Mouse (Mus musculus): ENCODE measurements around the gene 1110008L16Rik. TPM values are rescaled to one million over a fixed set of nuclear protein-coding genes. Genes with fewer than 3 reads are reported as not detected.

Gene 1110008L16Rik
- polyA plus RNA-seq, 1 experiment from 2014 or later: 8.0 TPM

DNA sequence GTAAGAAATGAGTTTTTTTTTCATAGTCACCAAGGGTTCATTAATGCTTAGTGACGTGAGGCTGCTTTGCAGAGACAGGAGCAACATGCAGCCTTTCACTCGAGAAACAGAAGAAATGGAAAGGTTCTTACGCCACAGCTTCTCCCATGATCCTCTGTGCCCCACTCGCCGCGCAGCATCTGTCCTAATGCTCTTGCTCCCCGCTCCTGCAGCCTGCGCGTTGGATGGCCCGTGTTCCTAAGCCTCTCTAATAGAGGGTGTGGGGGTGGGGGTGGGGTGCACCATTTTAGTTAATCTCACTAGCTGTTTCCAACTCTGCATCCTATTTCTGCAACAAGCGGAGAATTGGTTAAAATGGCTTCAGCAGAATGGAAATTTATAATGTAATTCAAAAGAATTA lies 44.6 kb downstream of the 1110008L16Rik start:
- Histone ChIP-seq H3K9ac (no peak overlapping the region), H3K27ac (peak overlapping the region; percentile 61; the same call in 1 of the 2 replicates), H3K27me3 (no peaks in the 10 kb centered on the region), H3K4me3 (no peak overlapping the region), H3K4me1 (replicated peaks) (0 out of 2 replicates have a peak, but pooled peaks cover 2% of the 10 kb centered on the region), H3K36me3 (no peaks in the 10 kb centered on the region), H3K4me2 (no peak overlapping the region), H3K9me3 (replicated peaks) (no peaks in the 10 kb centered on the region)
- ATAC-seq (replicated peaks; ENCODE audit: insufficient number of reproducible peaks, insufficient read depth, low FRiP score, low read depth): no peak
- WGBS: 75% methylated on average over 11 of the region's 11 CpGs

DNA sequence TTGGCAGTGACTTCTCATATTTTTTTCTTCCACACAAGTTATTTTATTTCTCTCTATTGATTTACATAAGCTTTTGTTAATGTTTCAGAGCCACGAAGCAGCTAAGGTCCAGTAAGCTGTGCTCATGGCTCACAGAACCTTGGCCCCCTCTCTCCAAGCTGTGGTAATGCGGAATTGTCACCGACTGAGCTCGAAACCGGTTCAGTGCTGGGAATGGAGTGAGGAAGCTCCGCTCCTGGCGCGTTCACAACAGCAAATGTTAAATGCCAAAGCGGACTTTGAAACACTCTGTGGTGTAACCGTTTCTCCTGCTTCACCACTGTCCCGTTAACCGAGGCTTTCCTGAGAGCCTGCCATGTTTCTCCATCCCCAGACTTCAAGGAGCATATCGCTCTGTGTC lies 45.2 kb downstream of the 1110008L16Rik start:
- H3K9me3 ChIP-seq (replicated peaks): no peaks in the 10 kb centered on the region
- no peaks in the 10 kb centered on the region for H3K36me3 ChIP-seq
- H3K9ac ChIP-seq: no peak overlapping the region
- 72% methylated on average over 13 of the region's 13 CpGs for WGBS
- H3K4me1 ChIP-seq (replicated peaks): 0 out of 2 replicates have a peak, but pooled peaks cover 2% of the 10 kb centered on the region
- H3K27ac ChIP-seq: peak overlapping the region; percentile 61
- no peak overlapping the region for H3K4me2 ChIP-seq
- no peak overlapping the region for H3K4me3 ChIP-seq
- H3K27me3 ChIP-seq: no peaks in the 10 kb centered on the region
- ATAC-seq (replicated peaks; ENCODE audit: insufficient number of reproducible peaks, insufficient read depth, low FRiP score, low read depth): no peak

DNA sequence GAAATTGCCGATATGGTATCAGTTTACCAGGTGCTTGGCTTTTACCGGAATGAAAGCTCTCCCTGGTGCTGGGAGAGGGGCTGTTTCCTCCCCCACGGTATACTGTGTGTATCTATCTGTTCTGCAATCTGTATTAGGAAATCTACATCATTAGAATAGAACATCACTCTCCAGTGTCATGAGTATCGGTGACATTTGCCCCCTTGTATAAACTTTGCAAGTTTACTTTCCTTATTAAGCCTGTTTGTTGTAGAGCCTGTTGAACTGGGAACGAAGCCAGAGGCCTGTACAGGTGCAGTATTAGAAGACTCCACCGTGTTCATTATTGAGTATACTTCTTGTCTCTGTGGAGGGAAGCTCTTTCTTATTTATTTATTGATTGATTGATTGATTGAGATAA lies 54.0 kb downstream of the 1110008L16Rik start:
- H3K4me3 ChIP-seq: no peak overlapping the region
- H3K27ac ChIP-seq: peak overlapping the region; percentile 18; the same call in 1 of the 2 replicates
- no peaks in the 10 kb centered on the region for H3K9me3 ChIP-seq (replicated peaks)
- H3K4me1 ChIP-seq (replicated peaks): no peaks in the 10 kb centered on the region
- ATAC-seq (replicated peaks; ENCODE audit: insufficient number of reproducible peaks, insufficient read depth, low FRiP score, low read depth): no peak
- H3K27me3 ChIP-seq: no peaks in the 10 kb centered on the region
- H3K4me2 ChIP-seq: no peak overlapping the region
- H3K36me3 ChIP-seq: no peaks in the 10 kb centered on the region
- H3K9ac ChIP-seq: no peak overlapping the region
- WGBS: 67% methylated on average over 6 of the region's 6 CpGs

DNA sequence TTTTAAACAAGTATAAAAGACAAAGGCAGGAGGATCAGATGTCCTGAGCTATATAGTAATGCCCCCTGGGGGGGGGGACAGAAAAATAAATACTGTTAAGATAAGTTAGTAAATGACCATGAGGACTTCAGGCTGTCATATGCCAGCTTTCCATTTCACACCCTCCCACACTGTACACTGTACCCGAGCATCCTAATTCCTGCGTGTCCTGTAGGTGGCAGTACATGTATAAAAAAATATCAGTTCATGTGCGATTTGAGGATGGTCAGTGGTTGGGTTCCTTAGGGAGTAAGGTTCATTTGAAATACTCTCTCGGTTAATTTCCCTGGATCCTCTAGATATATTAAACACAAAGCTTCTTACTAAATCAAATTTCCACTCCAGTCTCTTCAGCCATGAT lies 55.5 kb downstream of the 1110008L16Rik start:
- peak; percentile 64; the same call in 1 of the 2 replicates for ATAC-seq (replicated peaks; ENCODE audit: insufficient number of reproducible peaks, insufficient read depth, low FRiP score, low read depth)
- Histone ChIP-seq H3K4me1 (replicated peaks) (no peaks in the 10 kb centered on the region), H3K9ac (no peak overlapping the region), H3K27me3 (no peaks in the 10 kb centered on the region), H3K9me3 (replicated peaks) (no peaks in the 10 kb centered on the region), H3K4me3 (no peak overlapping the region), H3K4me2 (no peak overlapping the region), H3K36me3 (no peaks in the 10 kb centered on the region), H3K27ac (no peak overlapping the region)
- WGBS: 47% methylated on average over 4 of the region's 4 CpGs

DNA sequence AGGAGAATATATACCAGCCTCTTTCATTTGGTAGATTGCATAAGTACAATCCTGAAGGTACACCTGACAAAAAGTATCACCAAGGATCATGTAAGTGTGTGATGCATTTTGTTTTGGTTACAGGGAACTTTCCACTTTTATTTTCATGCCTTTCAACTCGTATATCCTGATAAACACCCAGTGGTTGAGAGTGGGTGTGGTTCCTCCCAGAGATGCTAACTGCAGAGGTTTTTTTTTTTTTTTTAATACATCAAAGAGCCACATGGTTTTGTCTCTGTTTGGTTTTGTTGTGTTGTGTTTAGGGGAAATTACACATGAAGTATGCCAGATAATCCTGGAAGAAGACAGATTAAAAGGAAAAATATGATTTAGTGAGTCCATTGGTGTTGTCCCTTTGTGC lies 57.9 kb downstream of the 1110008L16Rik start:
- Histone ChIP-seq H3K9me3 (replicated peaks) (no peaks in the 10 kb centered on the region), H3K27me3 (no peaks in the 10 kb centered on the region), H3K4me1 (replicated peaks) (no peaks in the 10 kb centered on the region), H3K36me3 (no peaks in the 10 kb centered on the region), H3K27ac (no peak overlapping the region), H3K4me2 (no peak overlapping the region), H3K9ac (no peak overlapping the region), H3K4me3 (no peak overlapping the region)
- WGBS: 46% methylated on average over 1 of the region's 1 CpGs
- ATAC-seq (replicated peaks; ENCODE audit: insufficient number of reproducible peaks, insufficient read depth, low FRiP score, low read depth): no peak

DNA sequence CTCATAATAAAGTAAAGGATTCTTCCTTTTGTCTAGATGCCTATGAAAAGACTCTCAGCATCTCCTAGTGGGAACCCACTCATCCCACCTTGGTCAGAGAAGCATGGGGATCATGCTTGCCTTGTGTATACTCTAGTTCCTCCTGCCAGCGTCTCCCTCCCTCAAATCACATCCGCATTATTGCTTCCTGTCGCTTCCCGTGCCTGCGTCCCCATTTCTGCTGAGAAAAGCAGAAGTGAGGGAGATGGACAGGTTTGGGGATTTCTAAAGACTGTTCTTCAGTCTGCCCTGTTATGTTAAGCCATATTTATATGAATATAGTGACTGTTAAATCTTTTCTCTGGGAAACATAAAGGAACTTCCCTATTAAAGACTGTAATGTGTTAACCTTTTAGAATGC lies 61.6 kb downstream of the 1110008L16Rik start:
- H3K9ac ChIP-seq: no peak overlapping the region
- no peaks in the 10 kb centered on the region for H3K4me1 ChIP-seq (replicated peaks)
- ATAC-seq (replicated peaks; ENCODE audit: insufficient number of reproducible peaks, insufficient read depth, low FRiP score, low read depth): no peak
- no peak overlapping the region for H3K27ac ChIP-seq
- no peak overlapping the region for H3K4me3 ChIP-seq
- no peaks in the 10 kb centered on the region for H3K27me3 ChIP-seq
- 62% methylated on average over 5 of the region's 5 CpGs for WGBS
- H3K36me3 ChIP-seq: no peaks in the 10 kb centered on the region
- H3K4me2 ChIP-seq: no peak overlapping the region
- no peaks in the 10 kb centered on the region for H3K9me3 ChIP-seq (replicated peaks)

DNA sequence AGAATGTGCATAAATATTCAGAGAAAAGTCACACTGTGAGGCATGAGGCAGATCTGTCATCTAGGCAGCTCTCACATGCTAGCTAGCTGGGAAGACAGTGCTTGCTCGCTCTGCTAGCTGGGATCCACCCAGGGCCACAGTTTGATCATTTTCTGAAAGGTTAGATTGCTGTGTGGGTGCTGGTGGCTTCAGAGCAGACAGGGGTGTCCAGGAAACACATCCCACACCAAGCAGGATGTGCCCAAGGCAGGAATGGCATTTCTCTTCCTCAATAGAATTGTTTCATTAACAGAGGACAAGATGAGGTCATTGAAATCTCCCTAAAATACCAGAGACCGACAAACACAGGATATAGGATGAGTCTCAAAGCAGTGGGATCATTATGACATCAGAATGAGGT lies 65.7 kb downstream of the 1110008L16Rik start:
- Histone ChIP-seq H3K4me1 (replicated peaks) (no peaks in the 10 kb centered on the region), H3K27ac (no peak overlapping the region), H3K36me3 (no peaks in the 10 kb centered on the region), H3K4me3 (no peak overlapping the region), H3K27me3 (no peaks in the 10 kb centered on the region), H3K4me2 (no peak overlapping the region), H3K9me3 (replicated peaks) (no peaks in the 10 kb centered on the region), H3K9ac (no peak overlapping the region)
- WGBS: 58% methylated on average over 2 of the region's 2 CpGs
- ATAC-seq (replicated peaks; ENCODE audit: insufficient number of reproducible peaks, insufficient read depth, low FRiP score, low read depth): no peak

DNA sequence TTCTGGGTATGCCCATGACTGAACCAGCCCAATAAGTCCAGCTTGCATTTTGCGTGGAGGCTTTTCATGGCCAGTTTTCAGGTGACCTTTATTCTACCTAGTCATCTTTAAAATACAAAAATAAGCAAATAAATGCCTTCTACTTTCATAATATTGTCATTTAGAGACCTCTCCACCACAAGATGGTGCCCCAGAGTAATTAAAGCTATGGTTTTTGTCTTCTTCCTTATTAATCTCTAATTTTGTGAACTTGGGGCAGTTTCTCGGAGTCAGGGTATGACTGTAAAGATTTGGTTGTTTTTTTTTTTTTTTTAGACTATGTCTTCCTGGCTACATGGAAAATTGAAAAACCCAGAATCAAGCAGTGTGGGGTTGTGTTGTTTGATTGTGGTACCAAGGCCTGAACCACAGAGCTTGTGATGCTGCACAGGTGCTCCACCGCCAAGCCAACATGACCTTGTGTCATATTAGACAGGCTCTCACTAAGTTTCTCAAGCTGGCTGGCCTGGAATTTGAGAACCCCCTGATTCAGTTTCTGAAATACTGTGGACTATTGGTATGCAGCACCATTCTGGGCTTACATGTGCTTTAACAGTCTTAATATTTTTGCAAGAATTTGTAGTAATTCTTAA lies 73.2 kb downstream of the 1110008L16Rik start:
- 76% methylated on average over 3 of the region's 3 CpGs for WGBS
- Histone ChIP-seq H3K27me3 (no peaks in the 10 kb centered on the region), H3K4me3 (no peak overlapping the region), H3K36me3 (no peaks in the 10 kb centered on the region), H3K27ac (no peak overlapping the region), H3K9me3 (replicated peaks) (no peaks in the 10 kb centered on the region), H3K4me1 (replicated peaks) (no peaks in the 10 kb centered on the region), H3K9ac (no peak overlapping the region), H3K4me2 (no peak overlapping the region)
- no peak for ATAC-seq (replicated peaks; ENCODE audit: insufficient number of reproducible peaks, insufficient read depth, low FRiP score, low read depth)

DNA sequence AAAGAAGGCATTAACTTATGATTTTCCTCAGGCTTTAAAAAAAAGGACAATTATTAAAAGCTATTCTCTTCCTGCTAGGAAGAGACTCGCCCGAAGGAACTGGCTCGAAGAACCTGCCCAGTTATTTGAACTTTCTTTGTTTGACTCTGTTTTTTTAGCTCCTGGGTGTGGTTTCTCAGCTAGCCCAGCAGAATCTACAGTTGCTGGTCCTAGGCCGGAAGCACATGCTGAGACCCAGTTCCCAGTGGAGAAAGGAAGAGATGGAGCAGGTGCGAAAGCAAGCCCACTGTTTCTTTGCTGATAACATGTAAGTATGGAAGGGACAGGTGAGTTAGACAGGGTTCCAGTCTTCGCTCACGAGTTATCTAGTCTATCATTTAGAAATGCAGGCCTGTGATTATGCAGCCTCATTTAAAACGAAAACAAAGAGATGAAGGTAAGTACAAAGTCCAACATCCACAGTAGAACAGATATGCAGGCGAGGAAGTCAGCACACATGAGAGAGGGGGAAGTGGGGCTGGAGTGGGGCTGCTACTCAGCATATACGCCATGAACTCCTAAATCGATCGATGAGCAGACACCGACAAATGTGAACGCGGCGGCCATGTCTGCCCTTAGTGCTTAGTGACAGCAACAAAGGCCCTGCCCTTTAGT lies 77.7 kb downstream of the 1110008L16Rik start:
- Histone ChIP-seq H3K36me3 (no peaks in the 10 kb centered on the region), H3K9me3 (replicated peaks) (no peaks in the 10 kb centered on the region), H3K4me3 (no peak overlapping the region), H3K4me1 (replicated peaks) (no peaks in the 10 kb centered on the region), H3K9ac (no peak overlapping the region), H3K4me2 (no peak overlapping the region), H3K27me3 (no peaks in the 10 kb centered on the region), H3K27ac (no peak overlapping the region)
- no peak for ATAC-seq (replicated peaks; ENCODE audit: insufficient number of reproducible peaks, insufficient read depth, low FRiP score, low read depth)
- 88% methylated on average over 16 of the region's 16 CpGs for WGBS

DNA sequence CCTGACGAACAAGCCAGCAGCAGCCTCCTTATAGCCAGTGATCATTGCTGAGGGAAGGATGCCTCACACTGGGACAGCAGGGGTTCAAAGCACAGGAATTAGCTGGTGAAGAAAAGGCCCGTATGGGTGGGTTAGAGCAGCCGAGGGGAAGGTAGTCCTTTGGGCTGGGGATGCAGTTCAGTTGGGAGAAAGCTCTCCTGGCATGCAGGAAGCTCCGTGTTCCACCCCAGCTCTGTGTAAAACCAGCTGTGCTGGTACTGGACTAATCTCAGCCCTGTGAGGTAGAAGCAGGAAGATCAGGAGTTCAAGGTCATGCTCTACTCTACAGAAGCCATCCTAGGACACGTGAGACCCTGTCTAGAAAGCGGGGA lies 78.2 kb downstream of the 1110008L16Rik start:
- WGBS: 60% methylated on average over 6 of the region's 6 CpGs
- Histone ChIP-seq H3K4me3 (no peak overlapping the region), H3K4me1 (replicated peaks) (no peaks in the 10 kb centered on the region), H3K27ac (no peak overlapping the region), H3K9me3 (replicated peaks) (no peaks in the 10 kb centered on the region), H3K27me3 (no peaks in the 10 kb centered on the region), H3K36me3 (no peaks in the 10 kb centered on the region), H3K4me2 (no peak overlapping the region), H3K9ac (no peak overlapping the region)
- ATAC-seq (replicated peaks; ENCODE audit: insufficient number of reproducible peaks, insufficient read depth, low FRiP score, low read depth): no peak

DNA sequence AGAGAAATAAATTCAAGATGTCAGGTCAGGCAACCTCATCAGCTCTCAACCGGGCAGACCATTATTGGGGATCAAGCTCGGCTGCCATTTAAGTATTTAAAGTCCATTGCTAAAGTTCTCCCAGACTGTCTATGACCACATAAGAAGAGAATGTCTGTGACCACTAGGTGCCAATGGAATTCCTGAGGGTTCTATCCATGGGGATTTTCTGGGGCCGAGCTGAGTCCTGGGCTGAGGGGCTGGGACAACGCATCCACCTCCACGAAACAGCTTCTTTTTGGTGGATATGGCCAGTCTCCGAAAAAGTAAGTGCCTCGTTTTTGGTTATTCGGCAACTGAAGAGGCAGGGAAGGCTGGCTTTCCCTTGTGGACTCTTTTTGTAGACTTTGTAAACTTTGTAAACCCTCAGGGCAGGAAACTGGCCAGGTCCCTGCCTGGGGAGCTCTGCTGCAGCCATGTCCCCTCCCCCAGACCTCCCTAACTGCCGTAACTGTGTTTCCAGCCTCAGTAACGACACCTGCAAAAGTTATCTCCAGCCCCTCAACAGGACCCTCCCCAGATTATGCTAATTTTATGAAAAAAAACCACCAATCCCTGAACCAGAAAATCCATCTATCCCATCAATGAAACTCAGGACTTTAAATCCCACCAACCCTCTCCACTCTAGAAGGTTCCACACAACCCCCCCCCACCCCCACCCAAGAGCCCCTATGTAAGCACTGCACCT lies 84.8 kb downstream of the 1110008L16Rik start, which contains the start of gene Psma6:
Gene Psma6, plus strand, starts transcription at position 200 of the 727 bp plus-strand sequence.
- H3K9me3 ChIP-seq (replicated peaks): no peaks in the 10 kb centered on the region

More for the DNA sequence above, 84.8 kb downstream of the 1110008L16Rik start, which contains the start of gene Psma6:
- H3K27ac ChIP-seq: no peak within 1 kb of the TSS
- WGBS: 68% methylated on average over 10 of the region's 10 CpGs
- no peak for ATAC-seq (replicated peaks; ENCODE audit: insufficient number of reproducible peaks, insufficient read depth, low FRiP score, low read depth)
- H3K9ac ChIP-seq: no peak within 1 kb of the TSS
- H3K4me3 ChIP-seq: no peak within 1 kb of the TSS
- peaks cover 14% of the 10 kb centered on the region for H3K4me1 ChIP-seq (replicated peaks)
- H3K27me3 ChIP-seq: no peaks in the 10 kb centered on the region
- H3K36me3 ChIP-seq: no peaks in the 10 kb centered on the region
- no peak within 1 kb of the TSS for H3K4me2 ChIP-seq

All from heart, embryonic 15.5 days (tissue).